Mouse (Mus musculus) T-helper 1 cell (primary cell): Measurements from ENCODE around the gene Gdf7.

ENCODE experiments used
- in situ Hi-C: fragments of 300-600 bp; cut with MboI, MseI; formaldehyde crosslinking; loops from one replicate; pipeline ENCODE4 v1.15.1; 2025; ENCODE audit warnings: high pct_unique_total_duplicates

The Gdf7 gene

DNA sequence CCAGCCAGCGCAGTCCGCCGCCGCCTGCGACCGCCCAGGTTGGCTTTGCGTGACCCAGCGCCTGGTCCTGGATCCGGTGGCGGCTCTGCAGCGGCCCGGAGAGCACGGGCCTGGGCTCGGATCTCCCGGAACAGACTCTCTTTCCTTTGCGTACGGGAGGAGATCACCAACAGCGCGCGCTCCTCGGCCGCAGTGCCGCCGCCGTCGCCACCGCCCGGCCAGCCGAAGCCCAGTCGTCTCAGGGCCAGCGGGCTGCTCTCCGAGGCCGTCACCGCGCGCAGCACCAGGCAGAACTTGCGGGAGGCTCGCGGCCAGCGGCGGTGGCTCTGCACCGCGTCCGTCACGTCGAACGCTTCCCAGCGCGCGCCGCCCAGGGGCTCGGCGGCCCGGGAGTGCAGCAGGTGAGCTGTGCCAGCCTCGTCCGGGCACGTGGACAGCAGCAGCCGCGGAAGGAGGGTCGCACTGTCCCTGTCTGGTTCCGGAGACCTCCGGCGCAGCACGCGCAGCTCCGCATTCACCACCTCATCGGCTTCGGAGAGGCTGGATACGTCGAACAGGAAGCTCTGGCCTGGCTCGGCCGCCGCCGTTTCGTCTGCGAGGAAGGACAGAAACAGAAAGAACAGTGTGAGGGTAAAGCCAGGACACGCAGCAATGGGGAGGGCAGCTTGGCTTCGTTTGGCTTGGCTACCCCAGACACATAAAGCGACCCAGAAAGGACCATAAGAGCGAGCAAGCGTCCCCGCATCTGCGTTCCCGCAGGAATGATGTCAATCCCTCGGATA, 3.2 kb downstream of the Gdf7 start:
- in situ Hi-C loops = no loop called here

DNA sequence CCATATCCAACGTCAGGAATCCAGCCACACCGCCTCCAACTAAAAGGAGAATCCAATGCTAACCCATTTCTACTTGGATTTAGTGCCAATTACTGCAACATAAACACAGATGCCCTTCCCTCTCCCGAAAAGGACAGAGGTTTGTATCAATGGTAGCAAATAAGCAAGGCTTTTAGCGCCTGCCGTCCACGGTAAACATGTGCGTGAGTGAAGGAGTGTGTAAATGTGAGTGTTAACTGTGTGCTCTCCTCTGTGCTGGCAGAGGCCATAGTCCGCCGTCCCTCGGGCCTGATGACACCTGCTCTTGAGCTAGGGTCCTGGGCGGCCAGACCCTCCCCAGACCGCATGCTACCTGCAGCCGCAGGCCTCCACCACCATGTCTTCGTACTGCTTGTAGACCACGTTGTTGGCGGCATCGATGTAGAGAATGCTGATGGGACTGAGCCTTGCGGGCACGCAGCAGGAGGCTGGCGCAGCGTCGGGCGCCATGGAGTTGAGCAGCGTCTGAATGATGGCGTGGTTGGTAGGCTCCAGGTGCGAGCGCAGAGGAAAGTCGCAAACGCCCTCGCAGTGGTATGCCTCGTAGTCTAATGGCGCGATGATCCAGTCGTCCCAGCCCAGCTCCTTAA, 4.1 kb downstream of the Gdf7 start:
- in situ Hi-C loops = no loop called here

DNA sequence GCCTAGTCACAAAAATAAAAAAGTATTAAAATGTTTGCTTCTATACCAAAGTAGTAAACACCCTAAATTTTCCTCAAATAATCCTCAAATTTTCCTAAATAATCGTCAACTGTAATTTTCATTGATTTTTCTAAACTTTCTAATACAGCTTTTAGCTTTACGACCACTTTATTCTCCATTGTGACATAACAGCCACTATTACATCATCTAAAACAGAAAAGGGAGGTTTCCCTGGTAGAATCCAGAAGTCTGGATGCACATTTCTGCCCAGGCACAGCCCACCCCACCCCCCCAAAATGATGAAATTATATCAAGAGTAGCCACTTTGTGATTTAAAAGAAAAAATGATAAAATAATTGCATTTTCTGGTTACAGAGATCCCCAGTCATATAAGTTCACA, 5.6 kb downstream of the Gdf7 start:
- in situ Hi-C loops = no loop called here

DNA sequence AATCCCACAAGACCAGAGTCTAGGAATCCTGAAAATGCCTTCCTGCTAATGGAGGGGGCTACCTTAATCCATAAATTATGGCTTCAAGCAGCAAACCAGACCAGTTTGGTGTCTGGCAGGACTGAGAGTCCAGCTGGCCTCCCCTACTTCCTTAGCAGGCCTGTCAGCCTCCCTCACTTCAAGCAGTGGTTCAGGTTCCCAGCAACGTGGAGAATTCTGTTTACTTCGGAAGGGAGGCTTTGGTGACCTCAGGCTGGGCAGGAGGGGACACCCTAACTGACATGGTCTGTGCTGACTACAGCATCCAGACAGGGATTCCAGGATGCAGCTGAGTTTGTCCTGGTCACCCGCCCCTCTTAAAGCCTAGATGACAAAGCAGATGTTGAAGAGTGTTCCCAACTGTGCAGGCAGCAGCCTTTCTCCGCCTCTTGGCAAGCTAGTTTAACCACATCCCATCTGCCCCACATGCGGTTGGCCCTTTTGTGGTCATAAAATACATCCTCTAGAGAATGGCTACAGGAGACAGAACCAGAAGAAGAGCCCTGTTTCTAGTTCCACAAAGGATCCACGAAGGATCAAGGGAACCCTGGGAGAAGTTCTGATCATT, 6.3 kb downstream of the Gdf7 start:
- in situ Hi-C loops = no loop called here

DNA sequence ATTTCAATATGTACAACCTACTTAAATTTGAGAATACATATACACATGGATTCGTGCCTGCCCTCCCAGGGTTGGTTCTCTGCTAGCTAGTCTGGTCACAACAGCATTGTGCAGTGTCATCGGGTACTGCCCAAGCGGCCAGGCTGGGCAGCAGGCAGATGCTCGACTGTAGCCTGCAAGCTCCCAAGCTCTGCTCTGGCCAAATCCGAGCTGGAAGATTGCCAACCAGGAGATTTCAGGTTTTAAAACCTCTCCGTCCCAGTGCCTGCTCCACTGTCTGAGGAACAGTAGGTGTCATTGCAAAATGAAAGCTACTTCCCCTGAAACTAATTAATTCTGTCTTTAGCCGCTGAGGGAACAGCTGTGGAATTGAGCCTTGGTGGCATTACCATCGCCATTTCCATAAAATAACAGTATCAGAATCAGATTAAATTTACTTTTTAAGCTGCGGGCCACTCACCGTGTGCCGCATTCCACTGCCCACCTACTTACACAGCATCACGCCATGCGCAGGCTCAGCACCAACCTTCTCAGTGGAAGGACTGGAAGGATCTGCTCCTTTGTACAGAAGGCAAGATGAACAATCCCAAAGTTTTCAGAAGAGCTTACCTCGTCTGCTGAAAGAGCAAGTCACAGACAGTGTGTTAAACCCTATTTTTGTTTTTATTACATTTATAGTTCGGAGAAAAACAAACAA, 10.4 kb downstream of the Gdf7 start:
- in situ Hi-C loops = no loop called here

DNA sequence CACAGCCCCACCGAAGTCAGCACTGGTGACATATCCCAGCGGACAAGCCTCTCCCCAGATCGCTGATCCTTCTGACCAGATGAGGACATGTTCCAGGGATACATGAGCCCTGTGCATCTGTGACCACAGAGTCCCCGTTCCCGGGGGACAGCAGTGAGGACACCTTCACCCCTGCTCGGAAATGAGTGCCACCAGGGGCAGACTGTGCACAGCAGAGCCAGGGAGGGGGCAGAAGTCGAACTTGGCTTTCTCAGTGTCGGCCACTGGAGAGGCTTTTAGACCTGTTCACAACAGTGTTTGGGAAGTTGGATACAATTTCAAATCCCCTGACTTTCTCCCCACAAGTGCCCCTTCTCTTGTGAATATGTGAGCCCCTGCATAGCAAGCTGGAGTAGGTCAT, 12.3 kb downstream of the Gdf7 start:
- in situ Hi-C loops = loop anchor here (5.0 kb wide), 2 partner anchors 57 to 232 kb away; no protein-coding TSS in a partner anchor

DNA sequence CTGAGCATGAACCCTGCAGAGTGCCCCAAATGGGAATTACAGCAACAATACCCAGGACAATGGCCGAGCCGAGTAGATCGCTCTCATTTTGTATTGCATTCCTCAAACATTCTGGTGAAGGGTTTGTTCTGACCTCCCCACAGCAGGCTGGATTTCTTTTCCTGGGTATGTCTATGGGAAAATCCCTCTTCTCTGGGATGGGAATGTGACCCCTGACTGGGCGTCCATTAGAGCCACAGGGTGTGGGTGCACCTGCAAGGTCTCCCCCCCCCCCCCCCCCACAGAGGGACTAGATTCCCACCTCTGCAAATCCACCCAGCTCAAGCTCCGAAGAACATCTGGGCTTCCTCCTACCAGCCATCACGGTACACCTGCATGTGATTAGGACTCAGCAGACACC, 12.7 kb downstream of the Gdf7 start:
- in situ Hi-C loops = loop anchor here (5.0 kb wide), 2 partner anchors 57 to 232 kb away; no protein-coding TSS in a partner anchor

DNA sequence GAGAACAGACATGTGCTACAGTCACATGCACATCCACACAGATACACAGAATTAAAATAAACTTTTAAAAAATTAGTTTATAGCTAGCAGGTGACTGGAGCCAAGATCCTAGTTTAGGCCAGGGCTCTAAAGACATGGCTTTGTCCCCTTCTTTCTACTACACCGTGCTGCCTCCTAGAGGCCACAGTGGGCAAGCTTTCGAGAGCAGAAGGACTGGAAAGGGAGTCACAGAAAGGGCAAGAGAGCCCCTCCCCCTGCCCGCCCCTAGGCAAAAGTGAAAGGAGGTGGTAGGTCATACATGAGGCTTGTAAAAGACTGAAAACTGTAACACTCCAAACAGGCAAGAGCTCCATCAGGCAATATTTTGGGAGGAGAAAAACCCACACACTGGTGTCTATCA, 13.8 kb downstream of the Gdf7 start:
- in situ Hi-C loops = loop anchor here (5.0 kb wide), 2 partner anchors 56 to 231 kb away; no protein-coding TSS in a partner anchor

DNA sequence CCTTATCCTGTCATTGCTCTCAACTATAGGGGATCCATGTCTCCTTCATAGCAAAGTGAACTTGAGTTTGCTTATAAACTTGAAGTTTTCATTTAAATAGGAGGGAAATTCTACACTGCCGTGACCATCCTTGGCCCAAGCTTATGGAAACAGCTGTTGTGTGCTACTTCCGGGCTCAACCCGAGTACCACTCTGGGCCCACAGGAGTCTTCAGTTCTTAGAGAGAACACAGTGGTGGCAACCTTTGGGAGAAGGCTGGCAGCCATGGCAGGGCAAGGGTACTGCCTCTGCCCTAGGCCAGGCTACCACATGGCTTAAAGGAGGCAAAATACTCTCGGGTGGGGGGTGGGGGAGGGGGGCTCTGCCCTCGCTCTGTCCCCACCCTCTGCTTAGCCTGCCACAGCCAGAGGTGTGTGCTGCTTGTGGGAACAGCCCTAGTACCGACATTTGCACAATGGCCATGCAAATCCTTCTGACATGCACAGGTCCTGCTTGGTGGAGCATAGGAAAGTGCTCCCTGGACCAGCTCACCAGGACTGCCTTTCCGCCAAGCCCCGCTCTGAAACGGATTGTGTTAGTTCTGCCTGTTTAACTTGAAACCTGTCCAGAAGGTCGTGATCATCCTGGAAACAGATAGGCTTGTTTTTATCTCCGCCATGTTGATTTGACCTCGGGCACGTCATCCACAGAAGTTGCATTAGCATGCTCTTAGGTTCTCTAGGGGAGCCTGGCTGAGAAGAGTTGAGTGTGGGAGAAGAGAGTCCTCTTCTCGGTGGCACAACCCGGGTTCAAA, 20.3 kb downstream of the Gdf7 start:
- in situ Hi-C loops = no loop called here

DNA sequence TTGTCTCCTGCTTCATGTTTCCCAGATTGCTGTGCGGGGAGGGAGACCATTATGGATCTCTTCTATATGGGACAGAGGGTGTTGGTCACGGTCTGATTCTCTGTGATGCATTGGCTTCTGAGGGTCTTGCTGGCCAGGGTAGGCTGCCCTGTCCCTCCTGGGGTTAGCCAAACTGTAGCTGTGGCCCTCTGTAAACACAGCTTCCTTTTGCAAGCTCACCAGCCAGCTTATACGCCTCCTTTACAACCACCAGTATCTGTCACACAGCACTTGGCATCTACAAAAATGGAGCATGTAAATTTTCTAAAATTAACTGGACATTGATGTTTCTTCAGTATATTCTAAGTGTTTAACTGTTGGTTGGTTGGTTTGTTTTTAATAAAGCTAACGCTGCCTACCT, 26.3 kb downstream of the Gdf7 start:
- in situ Hi-C loops = no loop called here

DNA sequence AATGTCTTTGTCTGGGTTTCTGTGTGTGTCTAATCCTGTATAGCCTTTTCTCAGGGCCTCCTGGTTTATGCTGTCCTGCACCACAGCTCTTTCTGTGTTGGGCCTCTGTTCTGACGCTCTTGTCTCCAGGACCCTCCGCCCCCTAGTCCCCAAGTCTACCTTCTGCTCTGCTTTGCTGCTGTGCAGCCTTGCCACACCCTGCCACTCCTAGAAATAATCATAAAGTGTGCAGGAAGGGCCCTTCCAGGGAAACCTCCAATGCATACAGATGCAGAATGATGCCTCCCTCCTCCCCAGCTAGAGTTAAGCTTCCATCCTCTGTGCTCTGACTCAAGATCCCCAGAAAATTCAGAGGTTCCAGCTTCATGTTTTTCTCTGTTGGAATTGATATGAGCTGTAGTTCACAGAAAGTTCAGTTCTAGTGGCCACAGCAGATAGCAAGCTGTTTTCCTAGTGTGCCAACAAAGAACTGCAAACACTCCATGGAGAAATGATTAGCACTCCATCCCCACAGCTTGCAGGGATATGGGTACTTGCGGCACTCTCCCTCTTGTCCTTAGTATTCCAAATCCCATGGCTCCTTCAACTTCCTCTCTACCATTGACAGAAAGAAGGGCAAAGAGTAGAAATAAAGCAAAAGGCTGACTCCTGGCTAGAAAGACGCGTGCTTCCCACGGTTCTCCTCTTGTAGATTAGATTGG, 28.1 kb downstream of the Gdf7 start:
- in situ Hi-C loops = no loop called here

DNA sequence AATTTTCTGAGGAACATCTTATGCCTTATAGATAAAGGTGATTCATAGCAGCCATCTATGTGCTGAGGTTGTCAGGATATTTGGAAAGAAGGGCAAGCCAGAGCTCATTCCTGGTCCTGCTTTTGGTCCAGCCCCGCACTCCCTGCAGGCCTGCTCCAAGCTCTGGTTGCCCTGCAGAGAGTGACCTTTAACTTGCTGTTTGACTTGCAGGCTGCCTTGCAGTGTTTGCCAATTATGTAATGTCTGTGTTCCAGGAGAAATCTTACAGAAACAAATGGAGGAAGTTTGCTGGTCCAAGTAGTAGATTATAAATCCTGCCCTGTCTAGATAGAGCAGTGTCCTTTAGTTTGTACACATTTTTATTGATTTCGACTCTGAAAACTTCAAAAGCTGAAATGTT, 30.3 kb downstream of the Gdf7 start:
- in situ Hi-C loops = no loop called here

DNA sequence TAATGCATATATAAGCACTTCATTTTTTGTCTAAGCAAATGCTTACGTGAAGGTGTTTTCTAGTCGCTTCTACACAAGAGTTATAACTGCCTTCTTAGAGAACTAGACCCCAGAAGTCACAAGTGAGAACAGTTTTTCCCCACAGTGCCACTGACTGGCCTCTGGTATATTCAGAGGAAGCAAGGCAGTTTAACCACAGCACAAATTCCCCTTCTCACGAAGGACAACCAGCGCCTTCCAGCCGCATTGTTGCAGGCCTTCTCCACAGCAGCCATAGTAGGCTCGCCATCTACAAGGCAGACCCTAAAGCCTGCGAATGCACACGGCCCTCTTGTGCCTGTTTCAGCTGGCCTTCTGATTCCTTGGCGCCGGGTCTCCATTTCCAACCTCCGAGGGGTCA, 32.1 kb downstream of the Gdf7 start:
- in situ Hi-C loops = no loop called here

DNA sequence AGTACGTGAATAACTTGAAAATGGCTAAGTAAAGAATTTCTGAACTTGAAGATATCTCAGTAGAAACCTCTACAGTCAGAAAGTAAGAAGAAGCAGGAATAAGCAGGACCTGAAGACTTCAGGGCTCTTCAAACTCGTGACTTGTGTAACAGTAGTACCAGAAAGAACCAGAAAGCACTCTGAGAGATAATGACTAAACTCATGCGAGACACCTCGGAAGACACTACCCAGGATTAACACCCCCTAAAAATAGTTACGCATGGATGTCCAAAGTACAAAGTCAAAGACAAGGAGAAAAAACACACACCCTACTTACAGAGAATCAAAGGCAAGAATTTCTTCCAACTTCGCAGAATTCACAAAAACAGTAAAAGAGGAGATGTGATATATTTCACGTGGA, 35.4 kb downstream of the Gdf7 start:
- in situ Hi-C loops = no loop called here

DNA sequence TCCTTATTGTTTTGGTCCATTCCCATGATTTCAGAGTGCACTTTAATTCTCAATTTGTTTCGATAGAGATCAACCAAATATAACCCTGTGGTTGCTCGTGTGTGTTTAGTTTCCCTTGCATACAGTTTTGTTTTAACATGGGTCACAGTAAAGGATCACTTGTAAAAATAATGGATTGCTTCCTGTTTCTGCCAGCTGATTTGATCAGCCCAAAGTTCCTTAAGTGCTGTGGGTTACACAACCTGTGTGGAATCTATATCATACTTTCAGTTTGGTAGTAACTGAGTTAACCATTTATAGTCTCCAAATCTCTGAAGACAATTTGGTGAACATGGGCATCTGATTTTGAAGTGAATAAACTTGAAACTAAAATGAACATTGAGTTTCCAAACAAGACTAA, 41.5 kb downstream of the Gdf7 start:
- in situ Hi-C loops = no loop called here
